Mouse (Mus musculus) CH12.LX (cell line): ENCODE measurements around the gene Srp9. TPM values are rescaled to one million over a fixed set of nuclear protein-coding genes. Genes with fewer than 3 reads are reported as not detected.

ENCODE experiments used
- DNase-seq: peaks from one replicate; pipeline ENCODE4 v3.0.0-alpha.2; 2013; ENCODE audit errors: extremely low read depth
- H3K27ac ChIP-seq: 2 replicates; pipeline ENCODE4 v1.5.1; 2012; ENCODE audit warnings: low read depth, mild to moderate bottlenecking, control low read depth, moderate library complexity; ENCODE audit not compliant: insufficient read depth
- H3K27me3 ChIP-seq: replicated peaks from 2 replicates; pipeline ENCODE3; 2012; ENCODE audit warnings: inconsistent platforms
- H3K36me3 ChIP-seq, 2 experiments: replicated peaks in 1 of 2; 2 replicates each; pipeline versions ENCODE3 to v1.6.1; 2012; ENCODE audit warnings: inconsistent platforms in 1 of 2, low read length in 1 of 2, mild to moderate bottlenecking in 1 of 2, mixed read lengths in 1 of 2, moderate library complexity in 1 of 2; ENCODE audit not compliant: control insufficient read depth in 1 of 2, insufficient read depth in 1 of 2
- H3K4me1 ChIP-seq, 2 experiments: 2 replicates each; pipeline ENCODE4 v1.6.1; 2012; ENCODE audit warnings: inconsistent platforms in 1 of 2, moderate library complexity in 1 of 2; ENCODE audit not compliant: insufficient read depth in 2 of 2, control insufficient read depth in 1 of 2
- H3K4me2 ChIP-seq: 2 replicates; pipeline ENCODE4 v1.6.1; 2012; ENCODE audit warnings: low read depth, mild to moderate bottlenecking, control low read depth; ENCODE audit not compliant: poor library complexity, insufficient read depth, severe bottlenecking
- H3K4me3 ChIP-seq, 3 experiments: fragments of 150-350 bp in 1 of 3; sonication (generic) in 1 of 3; replicated peaks in 1 of 3; 2 replicates each; pipeline versions ENCODE3 to v1.5.1; 2011 to 2012; ENCODE audit warnings: low read depth in 2 of 3, low read length in 2 of 3, mild to moderate bottlenecking in 2 of 3, moderate library complexity in 2 of 3, control low read depth in 1 of 3, improper control_type of control experiment in 1 of 3, inconsistent platforms in 1 of 3, mixed read lengths in 1 of 3; ENCODE audit not compliant: poor library complexity in 1 of 3
- H3K79me2 ChIP-seq: replicated peaks from 2 replicates; pipeline ENCODE4 v1.6.1; 2012; ENCODE audit warnings: mild to moderate bottlenecking, moderate library complexity; ENCODE audit not compliant: control insufficient read depth, poor library complexity, insufficient read depth, severe bottlenecking; ENCODE audit errors: extremely low read depth
- H3K9ac ChIP-seq: 2 replicates; pipeline ENCODE4 v1.6.1; 2012; ENCODE audit warnings: low read depth, mild to moderate bottlenecking, control low read depth, moderate library complexity; ENCODE audit not compliant: insufficient read depth
- H3K9me3 ChIP-seq: replicated peaks from 2 replicates; pipeline ENCODE3; 2012; ENCODE audit warnings: low read length, inconsistent platforms, mixed read lengths
- BHLHE40 ChIP-seq: IDR thresholded peaks from 2 replicates; pipeline ENCODE4 v1.6.1; 2011; ENCODE audit warnings: mild to moderate bottlenecking, low read depth, low read length, improper control_type of control experiment
- CHD1 ChIP-seq: IDR thresholded peaks from 2 replicates; pipeline ENCODE4 v1.6.1; 2012; ENCODE audit warnings: low read depth, low read length, improper control_type of control experiment, inconsistent platforms
- CHD2 ChIP-seq: IDR thresholded peaks from 2 replicates; pipeline ENCODE4 v1.6.1; 2011; ENCODE audit warnings: low read length, improper control_type of control experiment
- CTCF ChIP-seq, 2 experiments: IDR thresholded peaks in 1 of 2; conservative IDR thresholded peaks in 1 of 2; 2 replicates each; pipeline ENCODE4 v1.5.1; 2011 to 2012; ENCODE audit warnings: low read depth in 2 of 2, low read length in 2 of 2, improper control_type of control experiment in 1 of 2, inconsistent platforms in 1 of 2, mild to moderate bottlenecking in 1 of 2, moderate library complexity in 1 of 2
- E2F4 ChIP-seq: IDR thresholded peaks from 2 replicates; pipeline ENCODE4 v1.6.1; 2011; ENCODE audit warnings: low read depth, low read length, improper control_type of control experiment; ENCODE audit not compliant: insufficient replicate concordance
- EP300 ChIP-seq: IDR thresholded peaks from 2 replicates; pipeline ENCODE4 v1.6.1; 2011; ENCODE audit warnings: low read length, improper control_type of control experiment
- ETS1 ChIP-seq: conservative IDR thresholded peaks from 2 replicates; pipeline ENCODE4 v1.6.1; 2012; ENCODE audit warnings: low read depth, mild to moderate bottlenecking, inconsistent platforms, low read length, improper control_type of control experiment, moderate library complexity
- GABPA ChIP-seq: IDR thresholded peaks from 2 replicates; pipeline ENCODE4 v1.6.1; 2012; ENCODE audit warnings: low read depth, low read length, improper control_type of control experiment, inconsistent platforms; ENCODE audit not compliant: insufficient replicate concordance
- HCFC1 ChIP-seq: IDR thresholded peaks from 2 replicates; pipeline ENCODE4 v1.6.1; 2012; ENCODE audit warnings: low read depth, mild to moderate bottlenecking, inconsistent platforms, low read length, improper control_type of control experiment
- JUN ChIP-seq: IDR thresholded peaks from 2 replicates; pipeline ENCODE4 v1.6.1; 2011; ENCODE audit warnings: low read depth, mild to moderate bottlenecking, low read length, improper control_type of control experiment, moderate library complexity; ENCODE audit not compliant: insufficient read depth
- JUND ChIP-seq: conservative IDR thresholded peaks from 2 replicates; pipeline ENCODE4 v1.6.1; 2011; ENCODE audit warnings: low read depth, low read length, improper control_type of control experiment
- KAT2A ChIP-seq: IDR thresholded peaks from 2 replicates; pipeline ENCODE4 v1.6.1; 2012; ENCODE audit warnings: low read length, improper control_type of control experiment, inconsistent platforms; ENCODE audit not compliant: insufficient replicate concordance
- MAX ChIP-seq: IDR thresholded peaks from 2 replicates; pipeline ENCODE4 v1.6.1; 2011; ENCODE audit warnings: low read length, improper control_type of control experiment
- MAZ ChIP-seq: IDR thresholded peaks from 2 replicates; pipeline ENCODE4 v1.6.1; 2012; ENCODE audit warnings: low read depth, mild to moderate bottlenecking, inconsistent platforms, low read length, improper control_type of control experiment, moderate library complexity
- MEF2A ChIP-seq: IDR thresholded peaks from 2 replicates; pipeline ENCODE4 v1.6.1; 2014; ENCODE audit warnings: low read depth, mild to moderate bottlenecking, inconsistent platforms, low read length, improper control_type of control experiment, borderline replicate concordance
- MXI1 ChIP-seq: IDR thresholded peaks from 2 replicates; pipeline ENCODE4 v1.6.1; 2011; ENCODE audit warnings: mild to moderate bottlenecking, low read depth, low read length, improper control_type of control experiment
- MYC ChIP-seq: IDR thresholded peaks from 2 replicates; pipeline ENCODE4 v1.6.1; 2011; ENCODE audit warnings: low read depth, mild to moderate bottlenecking, improper control_type of control experiment, low read length
- NELFE ChIP-seq: IDR thresholded peaks from 2 replicates; pipeline ENCODE4 v1.6.1; 2011; ENCODE audit warnings: low read depth, low read length, improper control_type of control experiment
- NRF1 ChIP-seq: IDR thresholded peaks from 2 replicates; pipeline ENCODE4 v1.6.1; 2014; ENCODE audit warnings: low read depth, mild to moderate bottlenecking, inconsistent platforms, low read length, improper control_type of control experiment, moderate library complexity
- PAX5 ChIP-seq: IDR thresholded peaks from 2 replicates; pipeline ENCODE4 v1.6.1; 2012; ENCODE audit warnings: low read length, inconsistent platforms, mixed read lengths
- POLR2A ChIP-seq: IDR thresholded peaks from 2 replicates; pipeline ENCODE4 v1.6.1; 2011; ENCODE audit warnings: low read depth, mild to moderate bottlenecking, improper control_type of control experiment, low read length
- POLR2AphosphoS2 ChIP-seq: IDR thresholded peaks from 2 replicates; pipeline ENCODE4 v1.6.1; 2011; ENCODE audit warnings: low read depth, low read length, improper control_type of control experiment
- RAD21 ChIP-seq: IDR thresholded peaks from 2 replicates; pipeline ENCODE4 v1.6.1; 2011; ENCODE audit warnings: low read depth, mild to moderate bottlenecking, low read length, improper control_type of control experiment, moderate library complexity
- RCOR1 ChIP-seq: conservative IDR thresholded peaks from 2 replicates; pipeline ENCODE4 v1.6.1; 2012; ENCODE audit warnings: low read depth, mild to moderate bottlenecking, inconsistent platforms, low read length, improper control_type of control experiment
- SIN3A ChIP-seq: IDR thresholded peaks from 2 replicates; pipeline ENCODE4 v1.6.1; 2012; ENCODE audit warnings: low read length, improper control_type of control experiment, inconsistent platforms
- SMC3 ChIP-seq: IDR thresholded peaks from 2 replicates; pipeline ENCODE4 v1.6.1; 2011; ENCODE audit warnings: low read depth, low read length, improper control_type of control experiment
- TBP ChIP-seq: conservative IDR thresholded peaks from 2 replicates; pipeline ENCODE4 v1.6.1; 2011; ENCODE audit warnings: low read depth, low read length, improper control_type of control experiment
- TCF12 ChIP-seq: IDR thresholded peaks from 2 replicates; pipeline ENCODE4 v1.6.1; 2014; ENCODE audit warnings: low read depth, mild to moderate bottlenecking, inconsistent platforms, low read length, improper control_type of control experiment
- UBTF ChIP-seq: IDR thresholded peaks from 2 replicates; pipeline ENCODE4 v1.6.1; 2012; ENCODE audit warnings: low read depth, mild to moderate bottlenecking, inconsistent platforms, low read length, improper control_type of control experiment, moderate library complexity
- USF2 ChIP-seq: conservative IDR thresholded peaks from 2 replicates; pipeline ENCODE4 v1.6.1; 2011; ENCODE audit warnings: low read depth, low read length, improper control_type of control experiment
- ZC3H11A ChIP-seq: IDR thresholded peaks from 2 replicates; pipeline ENCODE4 v1.6.1; 2012; ENCODE audit warnings: low read depth, mild to moderate bottlenecking, inconsistent platforms, low read length, improper control_type of control experiment
- ZKSCAN1 ChIP-seq: IDR thresholded peaks from 2 replicates; pipeline ENCODE4 v1.6.1; 2012; ENCODE audit warnings: low read depth, inconsistent platforms, low read length, improper control_type of control experiment, borderline replicate concordance
- ZMIZ1 ChIP-seq: IDR thresholded peaks from 2 replicates; pipeline ENCODE4 v1.6.1; 2012; ENCODE audit warnings: low read depth, mild to moderate bottlenecking, inconsistent platforms, low read length, improper control_type of control experiment
- ZNF384 ChIP-seq: IDR thresholded peaks from 2 replicates; pipeline ENCODE4 v1.6.1; 2012; ENCODE audit warnings: low read depth, low read length, improper control_type of control experiment, inconsistent platforms
- dilution Hi-C: fragments of 300-500 bp; cut with MboI; formaldehyde crosslinking; loops from 2 replicates; pipeline ENCODE4 v1.14.3; 2020; ENCODE audit warnings: low sequenced_read_pairs; ENCODE audit not compliant: extremely low pct_unique_long_range_greater_than_20kb, extremely low pct_ligation_motif_present
- in situ Hi-C: fragments of 300-500 bp; cut with MboI; formaldehyde crosslinking; loops from 3 replicates; pipeline ENCODE4 v1.14.3; 2019; ENCODE audit warnings: low sequenced_read_pairs, low pct_ligation_motif_present, low pct_unique_long_range_greater_than_20kb, mixed read lengths
- polyA plus RNA-seq: library from polyadenylated mRNA; unstranded; fragments of >175 nt; gene quantifications from 2 replicates; pipeline ENCODE4 v1.2.1, GENCODE M21; 2012; ENCODE audit warnings: low read depth; ENCODE audit not compliant: insufficient read length
- total RNA-seq, 2 experiments: library from RNA; depleted of rRNA; stranded (reverse); fragments of 300-350 nt in 1 of 2; fragments of >200 nt in 1 of 2; gene quantifications; 2 replicates each; pipeline ENCODE4 v1.2.3; 2012 to 2014

Srp9 gene
- total and polyA plus RNA-seq, 3 experiments = 135 to 221 (median 138) TPM

DNA sequence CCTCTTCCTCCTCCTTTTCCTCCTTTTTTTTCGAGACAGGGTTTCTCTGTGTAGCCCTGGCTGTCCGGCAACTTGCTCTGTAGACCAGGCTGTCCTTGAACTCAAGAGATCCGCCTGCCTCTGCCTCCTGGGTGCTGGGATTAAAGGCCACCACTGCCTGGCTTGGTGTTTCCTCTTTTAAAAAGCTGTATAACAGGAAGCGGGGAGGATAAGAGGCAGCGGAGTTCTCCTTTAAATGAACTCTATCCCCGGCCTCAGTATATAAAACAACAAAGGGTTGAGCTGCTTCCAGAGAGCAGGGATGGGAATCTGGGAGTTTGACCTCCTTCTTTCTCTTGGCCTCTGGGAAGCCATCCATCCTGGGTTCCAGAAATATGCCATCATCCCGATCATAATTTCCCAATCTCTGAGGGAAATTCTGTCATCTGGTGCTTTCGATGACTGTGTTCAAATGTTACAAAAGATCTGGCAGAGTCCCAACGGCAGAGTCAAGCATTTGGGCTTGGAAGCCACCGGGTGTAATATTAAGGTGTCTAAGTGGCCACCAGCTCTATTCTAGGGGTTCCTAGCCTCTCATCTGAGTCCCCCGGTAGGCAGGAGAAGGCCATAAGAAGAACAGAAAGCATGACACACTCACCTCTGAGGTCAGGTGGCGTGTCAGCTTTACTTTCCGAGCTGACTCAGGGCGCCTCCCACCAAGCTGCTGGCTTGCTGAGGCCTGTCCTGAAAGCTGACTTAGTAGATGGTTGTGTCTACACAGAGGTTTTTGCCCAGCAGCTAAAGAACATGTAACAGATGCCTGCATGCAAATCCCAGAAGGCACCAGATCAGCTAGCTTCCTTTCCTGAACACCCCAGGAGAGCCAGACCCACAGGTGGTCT, 36.5 kb upstream of the Srp9 start (continued):
- TF ChIP-seq NRF1 (no peak), MAX (peak; percentile 87; the same call in 1 of the 2 replicates), MXI1 (peak; percentile 68; the same call in 1 of the 2 replicates), ZMIZ1 (no peak), SMC3 (peak; percentile 31), POLR2AphosphoS2 (no peak), UBTF (no peak), USF2 (0 out of 2 replicates have a peak, but pooled peaks have one; percentile 5), MEF2A (peak; percentile 91), NELFE (no peak), PAX5 (no peak), ZC3H11A (no peak), ZKSCAN1 (no peak), HCFC1 (peak; percentile 55), EP300 (peak; percentile 93), E2F4 (no peak), CHD2 (no peak; the same call in none of the 2 replicates), GABPA (no peak), KAT2A (no peak), SIN3A (peak; percentile 69; the same call in 1 of the 2 replicates), CHD1 (peak; percentile 99)
- TF ChIP-seq, all 38 proteins: peak for 22

DNA sequence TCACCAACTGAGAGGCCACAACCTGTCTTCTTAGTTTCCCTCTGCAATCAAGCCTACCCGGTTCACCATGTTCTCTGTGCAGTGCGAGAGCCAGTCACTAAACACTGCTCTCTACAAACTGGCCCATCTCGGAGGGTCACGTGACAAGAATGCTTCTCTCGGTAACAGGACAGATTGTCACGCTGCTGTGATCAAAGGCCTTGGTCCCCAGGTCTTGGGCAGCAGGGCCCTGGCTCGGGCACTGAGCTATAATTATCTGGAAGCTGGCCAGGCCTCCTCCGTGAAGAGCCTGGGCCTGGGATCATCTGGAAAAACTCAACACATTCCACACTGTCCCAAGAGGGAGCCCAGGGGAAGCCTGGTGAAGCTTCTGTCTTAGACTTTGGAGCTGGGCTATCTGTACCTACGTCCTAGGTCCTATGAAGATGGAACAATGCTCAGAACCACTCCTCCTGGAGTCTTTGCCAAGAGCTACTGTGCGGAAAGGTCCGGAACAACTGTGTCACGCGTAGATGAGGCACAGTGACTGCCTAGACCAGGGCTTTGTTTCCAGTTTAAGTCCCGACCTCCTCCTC, 35.6 kb upstream of the Srp9 start:
- DNase-seq = peak; percentile 76
- Histone ChIP-seq H3K79me2 (no peaks in the 10 kb centered on the region; the same call in 1 of the 2 replicates), H3K9me3 (no peaks in the 10 kb centered on the region), H3K4me2 (peak overlapping the region; percentile 62), H3K27me3 (no peaks in the 10 kb centered on the region), H3K9ac (peak overlapping the region; percentile 75), H3K27ac (peak overlapping the region; percentile 97), H3K4me1 (peaks cover 46 to 78% of the 10 kb centered on the region in 2 experiments), H3K36me3 (no peaks in the 10 kb centered on the region), H3K4me3 (peak overlapping the region in 1 of 3 experiments; percentile 1)
- dilution Hi-C loops = no loop called here
- in situ Hi-C loops = loop anchor here (5.0 kb wide), 1 partner anchor 67 kb away; no protein-coding TSS in a partner anchor
- TF ChIP-seq POLR2AphosphoS2 = no peak
- no peak for TF ChIP-seq MYC
- no peak for TF ChIP-seq SMC3
- no peak for TF ChIP-seq ZNF384
- TF ChIP-seq JUND = no peak
- no peak for TF ChIP-seq GABPA
- TF ChIP-seq TCF12 = peak; percentile 45; the same call in 1 of the 2 replicates
- no peak for TF ChIP-seq ZC3H11A
- no peak for TF ChIP-seq MXI1
- TF ChIP-seq JUN = no peak
- peak; percentile 56 for TF ChIP-seq POLR2A
- TF ChIP-seq MAX = peak; percentile 74; the same call in 1 of the 2 replicates
- no peak; the same call in 1 of the 2 replicates for TF ChIP-seq SIN3A
- 0 out of 2 replicates have a peak, but pooled peaks have one; percentile 25 for TF ChIP-seq ETS1
- TF ChIP-seq RAD21 = no peak; the same call in 1 of the 2 replicates
- no peak for TF ChIP-seq CTCF (conservative IDR thresholded peaks at IDR 0.05 in 1 of 2, IDR thresholded peaks at IDR 0.05 in 1 of 2; ENCODE audit: low read depth in 2 of 2, low read length in 2 of 2)
- 0 out of 2 replicates have a peak, but pooled peaks have one; percentile 2 for TF ChIP-seq MAZ
- TF ChIP-seq RCOR1 = no peak
- TF ChIP-seq NELFE = peak; percentile 62
- TF ChIP-seq TBP = peak; percentile 57; the same call in 1 of the 2 replicates
- peak; percentile 96 for TF ChIP-seq BHLHE40
- no peak for TF ChIP-seq CHD1
